Mouse (Mus musculus): ENCODE measurements at regions not wholly inside any gene's neighbourhood (a gene's known extent, or its start where the extent isn't known, plus 50 kb on each side); places are given as distances from the start of the nearest gene placed in this dataset.

- H3K27ac ChIP-seq (ENCODE audit: low read depth, low read length): no peak overlapping the region
- no peaks in the 10 kb centered on the region for H3K27me3 ChIP-seq (ENCODE audit: control insufficient read depth, insufficient read depth, low read length)
- no peaks in the 10 kb centered on the region for H3K9me3 ChIP-seq (ENCODE audit: control insufficient read depth, low read length)
- DNase-seq (ENCODE audit: low spot score, missing footprints) (no peak), ATAC-seq (ENCODE audit: low FRiP score) (no peak)
- H3K4me2 ChIP-seq: no peak overlapping the region
- no peaks in the 10 kb centered on the region; the same call in 1 of the 2 replicates for H3K4me1 ChIP-seq (ENCODE audit: control insufficient read depth, insufficient read depth, low read length)
- H3K9ac ChIP-seq (ENCODE audit: low read length): no peak overlapping the region
- H3K4me3 ChIP-seq (ENCODE audit: low read depth, low read length): no peak overlapping the region
- H3K36me3 ChIP-seq (ENCODE audit: control insufficient read depth, insufficient read depth, low read length): no peaks in the 10 kb centered on the region
- 89% methylated on average over 6 of the region's 6 CpGs for WGBS
These were observed 83.6 kb downstream of the Car2 start for GRCm38 (mm10) chr3:14969698-14970097.

- no peak overlapping the region for H3K4me2 ChIP-seq
- H3K27ac ChIP-seq (ENCODE audit: low read depth, low read length): no peak overlapping the region
- H3K27me3 ChIP-seq (ENCODE audit: control insufficient read depth, insufficient read depth, low read length): no peaks in the 10 kb centered on the region
- H3K4me3 ChIP-seq (ENCODE audit: low read depth, low read length): no peak overlapping the region
- H3K36me3 ChIP-seq (ENCODE audit: control insufficient read depth, insufficient read depth, low read length): no peaks in the 10 kb centered on the region
- 78% methylated on average over 2 of the region's 2 CpGs for WGBS
- H3K9ac ChIP-seq (ENCODE audit: low read length): no peak overlapping the region
- H3K4me1 ChIP-seq (ENCODE audit: control insufficient read depth, insufficient read depth, low read length): no peaks in the 10 kb centered on the region; the same call in 1 of the 2 replicates
- no peaks in the 10 kb centered on the region for H3K9me3 ChIP-seq (ENCODE audit: control insufficient read depth, low read length)
- ATAC-seq (ENCODE audit: low FRiP score) (no peak), DNase-seq (ENCODE audit: low spot score, missing footprints) (no peak)
These were observed 85.6 kb downstream of the Car2 start for GRCm38 (mm10) chr3:14971647-14972046.

GRCm38 (mm10) chr3:14974758-14975157 is 88.7 kb downstream of the Car2 start:
- H3K4me2 ChIP-seq: no peak overlapping the region
- no peaks in the 10 kb centered on the region for H3K9me3 ChIP-seq (ENCODE audit: control insufficient read depth, low read length)
- ATAC-seq (ENCODE audit: low FRiP score) (no peak), DNase-seq (ENCODE audit: low spot score, missing footprints) (no peak)
- no peaks in the 10 kb centered on the region for H3K36me3 ChIP-seq (ENCODE audit: control insufficient read depth, insufficient read depth, low read length)
- H3K27ac ChIP-seq (ENCODE audit: low read depth, low read length): no peak overlapping the region
- WGBS: 92% methylated on average over 2 of the region's 2 CpGs
- no peaks in the 10 kb centered on the region for H3K27me3 ChIP-seq (ENCODE audit: control insufficient read depth, insufficient read depth, low read length)
- H3K4me3 ChIP-seq (ENCODE audit: low read depth, low read length): no peak overlapping the region
- H3K4me1 ChIP-seq (ENCODE audit: control insufficient read depth, insufficient read depth, low read length): no peaks in the 10 kb centered on the region; the same call in 1 of the 2 replicates
- H3K9ac ChIP-seq (ENCODE audit: low read length): no peak overlapping the region

- 90% methylated on average over 2 of the region's 2 CpGs for WGBS
- Histone ChIP-seq H3K4me2 (no peak overlapping the region), H3K9ac (ENCODE audit: low read length) (no peak overlapping the region), H3K9me3 (ENCODE audit: control insufficient read depth, low read length) (no peaks in the 10 kb centered on the region), H3K27ac (ENCODE audit: low read depth, low read length) (no peak overlapping the region), H3K27me3 (ENCODE audit: control insufficient read depth, insufficient read depth, low read length) (no peaks in the 10 kb centered on the region), H3K4me1 (ENCODE audit: control insufficient read depth, insufficient read depth, low read length) (no peaks in the 10 kb centered on the region; the same call in 1 of the 2 replicates), H3K4me3 (ENCODE audit: low read depth, low read length) (no peak overlapping the region), H3K36me3 (ENCODE audit: control insufficient read depth, insufficient read depth, low read length) (no peaks in the 10 kb centered on the region)
- ATAC-seq (ENCODE audit: low FRiP score): no peak
- no peak for DNase-seq (ENCODE audit: low spot score, missing footprints)
These were observed 89.1 kb downstream of the Car2 start for GRCm38 (mm10) chr3:14975203-14975602.

- no peak overlapping the region for H3K27ac ChIP-seq (ENCODE audit: low read depth, low read length)
- H3K4me1 ChIP-seq (ENCODE audit: control insufficient read depth, insufficient read depth, low read length): no peaks in the 10 kb centered on the region
- H3K4me3 ChIP-seq (ENCODE audit: low read depth, low read length): no peak overlapping the region
- no peaks in the 10 kb centered on the region for H3K9me3 ChIP-seq (ENCODE audit: control insufficient read depth, low read length)
- WGBS: 63% methylated on average over 5 of the region's 5 CpGs
- no peak overlapping the region for H3K9ac ChIP-seq (ENCODE audit: low read length)
- DNase-seq (ENCODE audit: low spot score, missing footprints) (no peak), ATAC-seq (ENCODE audit: low FRiP score) (no peak)
- H3K27me3 ChIP-seq (ENCODE audit: control insufficient read depth, insufficient read depth, low read length): no peaks in the 10 kb centered on the region
- H3K36me3 ChIP-seq (ENCODE audit: control insufficient read depth, insufficient read depth, low read length): no peaks in the 10 kb centered on the region
- no peak overlapping the region for H3K4me2 ChIP-seq
These were observed 93.1 kb downstream of the Car2 start for GRCm38 (mm10) chr3:14979116-14979613.

GRCm38 (mm10) chr3:14989635-14990034 is 103.6 kb downstream of the Car2 start:
- no peak for DNase-seq (ENCODE audit: low spot score, missing footprints)
- Histone ChIP-seq H3K4me3 (ENCODE audit: low read depth, low read length) (no peak overlapping the region), H3K4me1 (ENCODE audit: control insufficient read depth, insufficient read depth, low read length) (no peaks in the 10 kb centered on the region), H3K4me2 (no peak overlapping the region), H3K9ac (ENCODE audit: low read length) (no peak overlapping the region), H3K9me3 (ENCODE audit: control insufficient read depth, low read length) (no peaks in the 10 kb centered on the region), H3K27ac (ENCODE audit: low read depth, low read length) (no peak overlapping the region), H3K36me3 (ENCODE audit: control insufficient read depth, insufficient read depth, low read length) (no peaks in the 10 kb centered on the region), H3K27me3 (ENCODE audit: control insufficient read depth, insufficient read depth, low read length) (no peaks in the 10 kb centered on the region)
- no peak for ATAC-seq (ENCODE audit: low FRiP score)
- WGBS: 82% methylated on average over 3 of the region's 3 CpGs

GRCm38 (mm10) chr3:14993936-14994335 is 107.9 kb downstream of the Car2 start:
- no peaks in the 10 kb centered on the region for H3K36me3 ChIP-seq (ENCODE audit: control insufficient read depth, insufficient read depth, low read length)

GRCm38 (mm10) chr3:14997241-14997640 is 111.2 kb downstream of the Car2 start:
- Histone ChIP-seq H3K36me3 (ENCODE audit: control insufficient read depth, insufficient read depth, low read length) (no peaks in the 10 kb centered on the region), H3K4me3 (ENCODE audit: low read depth, low read length) (no peak overlapping the region), H3K9me3 (ENCODE audit: control insufficient read depth, low read length) (no peaks in the 10 kb centered on the region), H3K4me2 (no peak overlapping the region), H3K4me1 (ENCODE audit: control insufficient read depth, insufficient read depth, low read length) (no peaks in the 10 kb centered on the region), H3K9ac (ENCODE audit: low read length) (no peak overlapping the region), H3K27me3 (ENCODE audit: control insufficient read depth, insufficient read depth, low read length) (no peaks in the 10 kb centered on the region), H3K27ac (ENCODE audit: low read depth, low read length) (no peak overlapping the region)
- 81% methylated on average over 3 of the region's 3 CpGs for whole genome bisulfite sequencing
- no peak for ATAC-seq (ENCODE audit: low FRiP score)
- no peak for DNase-seq (ENCODE audit: low spot score, missing footprints)

More at GRCm38 (mm10) chr3:14993936-14994335, 107.9 kb downstream of the Car2 start:
- WGBS: 92% methylated on average over 2 of the region's 2 CpGs
- H3K27me3 ChIP-seq (ENCODE audit: control insufficient read depth, insufficient read depth, low read length): no peaks in the 10 kb centered on the region
- no peak overlapping the region for H3K4me2 ChIP-seq
- H3K9me3 ChIP-seq (ENCODE audit: control insufficient read depth, low read length): no peaks in the 10 kb centered on the region
- H3K9ac ChIP-seq (ENCODE audit: low read length): no peak overlapping the region
- H3K4me1 ChIP-seq (ENCODE audit: control insufficient read depth, insufficient read depth, low read length): no peaks in the 10 kb centered on the region
- no peak overlapping the region for H3K4me3 ChIP-seq (ENCODE audit: low read depth, low read length)
- DNase-seq (ENCODE audit: low spot score, missing footprints): no peak
- ATAC-seq (ENCODE audit: low FRiP score): no peak
- H3K27ac ChIP-seq (ENCODE audit: low read depth, low read length): no peak overlapping the region

- WGBS: 56% methylated on average over 2 of the region's 2 CpGs
- DNase-seq (ENCODE audit: low spot score, missing footprints): no peak
- no peak overlapping the region for H3K4me3 ChIP-seq (ENCODE audit: low read depth, low read length)
- H3K4me2 ChIP-seq: no peak overlapping the region
- no peak overlapping the region for H3K9ac ChIP-seq (ENCODE audit: low read length)
- H3K27me3 ChIP-seq (ENCODE audit: control insufficient read depth, insufficient read depth, low read length): no peaks in the 10 kb centered on the region
- no peak for ATAC-seq (ENCODE audit: low FRiP score)
- H3K9me3 ChIP-seq (ENCODE audit: control insufficient read depth, low read length): no peaks in the 10 kb centered on the region
- H3K36me3 ChIP-seq (ENCODE audit: control insufficient read depth, insufficient read depth, low read length): no peaks in the 10 kb centered on the region
- no peak overlapping the region for H3K27ac ChIP-seq (ENCODE audit: low read depth, low read length)
- no peaks in the 10 kb centered on the region for H3K4me1 ChIP-seq (ENCODE audit: control insufficient read depth, insufficient read depth, low read length)
These were observed 112.4 kb downstream of the Car2 start for GRCm38 (mm10) chr3:14998521-14998920.

Measured in midbrain, embryonic 11.5 days (tissue).